Mouse (Mus musculus): ENCODE results near the gene Col4a3bp. TPM values are rescaled to one million over a fixed set of nuclear protein-coding genes. Genes with fewer than 3 reads are reported as not detected.

Gene Col4a3bp
- total RNA-seq, 1 experiment, result 23.6 TPM

DNA sequence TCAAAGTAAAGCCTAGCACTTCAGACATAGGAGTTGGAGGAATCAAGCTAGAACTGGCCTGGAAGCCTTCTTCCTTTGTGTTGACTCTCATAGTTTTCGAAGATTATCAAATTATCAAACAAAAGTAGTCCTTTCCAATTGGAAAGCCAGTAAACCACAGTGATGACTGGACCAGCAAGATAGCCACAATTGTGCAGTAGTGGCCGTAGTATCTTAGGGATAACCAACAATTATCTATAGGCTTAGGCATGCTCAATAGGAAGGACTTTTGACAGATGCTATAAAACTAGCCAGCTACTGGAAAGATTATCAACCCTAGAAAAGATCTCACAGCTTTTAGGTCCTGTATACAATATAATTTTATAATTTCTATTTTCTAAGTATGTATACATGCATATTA, 41.8 kb downstream of the Col4a3bp start:
- H3K4me1 ChIP-seq (ENCODE audit: control insufficient read depth in 2 of 2, insufficient read depth in 2 of 2, low read length in 2 of 2, poor library complexity in 1 of 2), result no peaks in the 10 kb centered on the region
- H3K4me3 ChIP-seq (ENCODE audit: insufficient read depth in 1 of 2, low read depth in 1 of 2, low read length in 2 of 2, poor library complexity in 1 of 2, severe bottlenecking in 1 of 2), result no peak overlapping the region
- TF ChIP-seq HCFC1 (IDR thresholded peaks at IDR 0.05; ENCODE audit: borderline replicate concordance, insufficient read depth, low read length), result no peak
- no peak for TF ChIP-seq CHD2 (IDR thresholded peaks at IDR 0.05; ENCODE audit: low read depth, low read length)
- no peak for TF ChIP-seq MAFK (IDR thresholded peaks at IDR 0.05; ENCODE audit: insufficient read depth, low read depth, low read length)
- TF ChIP-seq ZNF384 (IDR thresholded peaks at IDR 0.05; ENCODE audit: low read depth, low read length), result no peak
- no peak for TF ChIP-seq ZC3H11A (IDR thresholded peaks at IDR 0.05; ENCODE audit: borderline replicate concordance, low read depth, low read length)
- H3K9ac ChIP-seq (ENCODE audit: insufficient read depth, low read depth, low read length, poor library complexity, severe bottlenecking), result no peak overlapping the region
- no peaks in the 10 kb centered on the region for H3K36me3 ChIP-seq (ENCODE audit: control insufficient read depth, insufficient read depth, low read length, poor library complexity, severe bottlenecking)
- in situ Hi-C loops (cut with MboI; ENCODE audit: low sequenced_read_pairs in 2 of 2, unreplicated experiment in 2 of 2), result no loop called here
- H3K9me3 ChIP-seq (ENCODE audit: control insufficient read depth, insufficient read depth, low read depth, low read length), result no peaks in the 10 kb centered on the region
- no peak for DNase-seq (ENCODE audit: low read depth, low spot score)
- H3K27ac ChIP-seq (ENCODE audit: insufficient read depth, low read depth, low read length, poor library complexity, severe bottlenecking), result no peak overlapping the region

DNA sequence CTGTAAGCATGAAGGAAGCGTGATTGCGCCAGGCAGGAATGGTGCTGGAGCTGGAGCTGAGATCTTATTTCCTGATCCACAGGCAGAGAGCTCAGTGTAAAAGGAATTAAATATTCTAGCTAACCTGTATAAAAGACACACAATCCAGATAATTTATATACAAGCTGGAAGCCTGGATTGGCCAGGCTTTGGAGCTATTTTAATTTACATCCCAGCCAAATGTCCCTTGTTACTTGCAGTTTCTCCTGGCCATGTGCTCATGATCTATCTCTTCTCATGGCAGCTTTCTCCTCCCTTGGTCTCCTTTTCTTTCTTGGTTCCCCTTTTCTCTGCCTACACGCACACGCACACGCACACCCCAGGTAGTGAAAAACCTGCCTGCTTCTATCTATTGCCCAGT, 44.1 kb downstream of the Col4a3bp start:
- H3K9me3 ChIP-seq (ENCODE audit: control insufficient read depth, insufficient read depth, low read depth, low read length), result no peaks in the 10 kb centered on the region

DNA sequence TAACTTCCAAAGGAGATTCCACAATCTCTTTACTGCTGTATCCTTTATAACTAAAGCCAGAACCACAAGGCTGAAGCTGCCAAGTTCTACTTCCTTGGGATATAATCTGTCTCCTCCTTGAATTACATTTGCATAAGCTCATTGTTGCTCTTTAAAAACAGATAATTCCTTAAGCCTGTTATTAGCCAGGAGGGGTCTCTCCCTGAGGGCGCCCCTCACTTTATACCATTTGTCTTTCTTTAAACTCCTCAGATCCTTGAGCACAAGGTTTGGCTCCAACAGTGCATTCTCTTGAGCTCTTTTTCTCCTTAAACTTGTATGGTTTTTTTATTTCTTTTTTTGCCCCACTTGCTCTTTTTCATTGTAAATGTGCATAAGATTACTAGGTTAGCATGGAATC, 46.2 kb downstream of the Col4a3bp start:
- no peak for TF ChIP-seq HCFC1 (IDR thresholded peaks at IDR 0.05; ENCODE audit: borderline replicate concordance, insufficient read depth, low read length)
- no peak for TF ChIP-seq ZC3H11A (IDR thresholded peaks at IDR 0.05; ENCODE audit: borderline replicate concordance, low read depth, low read length)
- TF ChIP-seq ZNF384 (IDR thresholded peaks at IDR 0.05; ENCODE audit: low read depth, low read length), result no peak
- no peak for TF ChIP-seq CHD2 (IDR thresholded peaks at IDR 0.05; ENCODE audit: low read depth, low read length)
- no peak for TF ChIP-seq MAFK (IDR thresholded peaks at IDR 0.05; ENCODE audit: insufficient read depth, low read depth, low read length)
- H3K9me3 ChIP-seq (ENCODE audit: control insufficient read depth, insufficient read depth, low read depth, low read length), result no peaks in the 10 kb centered on the region
- H3K27ac ChIP-seq (ENCODE audit: insufficient read depth, low read depth, low read length, poor library complexity, severe bottlenecking), result no peak overlapping the region
- no peak overlapping the region for H3K9ac ChIP-seq (ENCODE audit: insufficient read depth, low read depth, low read length, poor library complexity, severe bottlenecking)
- no peak overlapping the region for H3K4me3 ChIP-seq (ENCODE audit: insufficient read depth in 1 of 2, low read depth in 1 of 2, low read length in 2 of 2, poor library complexity in 1 of 2, severe bottlenecking in 1 of 2)
- no peak for DNase-seq (ENCODE audit: low read depth, low spot score)
- in situ Hi-C loops (cut with MboI; ENCODE audit: low sequenced_read_pairs in 2 of 2, unreplicated experiment in 2 of 2), result no loop called here
- H3K36me3 ChIP-seq (ENCODE audit: control insufficient read depth, insufficient read depth, low read length, poor library complexity, severe bottlenecking), result no peaks in the 10 kb centered on the region
- H3K4me1 ChIP-seq (ENCODE audit: control insufficient read depth in 2 of 2, insufficient read depth in 2 of 2, low read length in 2 of 2, poor library complexity in 1 of 2), result no peaks in the 10 kb centered on the region

More for the DNA sequence above, 44.1 kb downstream of the Col4a3bp start:
- Histone ChIP-seq H3K27ac (ENCODE audit: insufficient read depth, low read depth, low read length, poor library complexity, severe bottlenecking) (no peak overlapping the region), H3K9ac (ENCODE audit: insufficient read depth, low read depth, low read length, poor library complexity, severe bottlenecking) (no peak overlapping the region), H3K4me3 (ENCODE audit: insufficient read depth in 1 of 2, low read depth in 1 of 2, low read length in 2 of 2, poor library complexity in 1 of 2, severe bottlenecking in 1 of 2) (no peak overlapping the region), H3K4me1 (ENCODE audit: control insufficient read depth in 2 of 2, insufficient read depth in 2 of 2, low read length in 2 of 2, poor library complexity in 1 of 2) (no peaks in the 10 kb centered on the region), H3K36me3 (ENCODE audit: control insufficient read depth, insufficient read depth, low read length, poor library complexity, severe bottlenecking) (no peaks in the 10 kb centered on the region)
- in situ Hi-C loops (cut with MboI; ENCODE audit: low sequenced_read_pairs in 2 of 2, unreplicated experiment in 2 of 2), result no loop called here
- DNase-seq (ENCODE audit: low read depth, low spot score), result no peak
- no peak for TF ChIP-seq CHD2 (IDR thresholded peaks at IDR 0.05; ENCODE audit: low read depth, low read length)
- no peak for TF ChIP-seq ZNF384 (IDR thresholded peaks at IDR 0.05; ENCODE audit: low read depth, low read length)
- no peak for TF ChIP-seq HCFC1 (IDR thresholded peaks at IDR 0.05; ENCODE audit: borderline replicate concordance, insufficient read depth, low read length)
- TF ChIP-seq ZC3H11A (IDR thresholded peaks at IDR 0.05; ENCODE audit: borderline replicate concordance, low read depth, low read length), result no peak
- TF ChIP-seq MAFK (IDR thresholded peaks at IDR 0.05; ENCODE audit: insufficient read depth, low read depth, low read length), result no peak

DNA sequence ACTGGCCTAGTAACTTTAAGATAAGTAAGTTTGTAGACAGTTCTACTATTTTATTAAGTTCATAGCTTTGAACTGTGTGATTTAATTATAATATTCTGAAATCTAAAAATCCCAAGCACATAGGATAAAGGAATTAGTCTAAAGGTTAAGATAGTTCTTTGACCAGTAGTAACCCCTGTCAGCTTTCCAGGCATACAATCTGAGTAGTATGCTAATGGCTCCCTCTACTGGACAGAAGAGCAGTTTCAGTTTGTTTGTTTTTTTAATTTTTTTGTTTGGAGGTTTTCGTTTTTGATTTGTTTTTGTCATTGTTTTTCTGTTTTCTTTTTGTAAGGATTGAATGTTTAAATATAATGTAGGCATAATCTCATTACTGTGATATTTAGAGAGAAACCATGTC, 51.2 kb downstream of the Col4a3bp start:
- in situ Hi-C loops (cut with MboI; ENCODE audit: low sequenced_read_pairs in 2 of 2, unreplicated experiment in 2 of 2), result no loop called here
- no peaks in the 10 kb centered on the region for H3K9me3 ChIP-seq (ENCODE audit: control insufficient read depth, insufficient read depth, low read depth, low read length)
- no peak overlapping the region for H3K27ac ChIP-seq (ENCODE audit: insufficient read depth, low read depth, low read length, poor library complexity, severe bottlenecking)
- H3K4me1 ChIP-seq (ENCODE audit: control insufficient read depth in 2 of 2, insufficient read depth in 2 of 2, low read length in 2 of 2, poor library complexity in 1 of 2), result no peaks in the 10 kb centered on the region
- TF ChIP-seq ZC3H11A (IDR thresholded peaks at IDR 0.05; ENCODE audit: borderline replicate concordance, low read depth, low read length) (peak; percentile 66; the same call in 1 of the 2 replicates), MAFK (IDR thresholded peaks at IDR 0.05; ENCODE audit: insufficient read depth, low read depth, low read length) (no peak), ZNF384 (IDR thresholded peaks at IDR 0.05; ENCODE audit: low read depth, low read length) (peak; percentile 79)
- DNase-seq (ENCODE audit: low read depth, low spot score), result peak; percentile 12
- no peaks in the 10 kb centered on the region for H3K36me3 ChIP-seq (ENCODE audit: control insufficient read depth, insufficient read depth, low read length, poor library complexity, severe bottlenecking)
- H3K4me3 ChIP-seq (ENCODE audit: insufficient read depth in 1 of 2, low read depth in 1 of 2, low read length in 2 of 2, poor library complexity in 1 of 2, severe bottlenecking in 1 of 2), result no peak overlapping the region
- H3K9ac ChIP-seq (ENCODE audit: insufficient read depth, low read depth, low read length, poor library complexity, severe bottlenecking), result no peak overlapping the region

DNA sequence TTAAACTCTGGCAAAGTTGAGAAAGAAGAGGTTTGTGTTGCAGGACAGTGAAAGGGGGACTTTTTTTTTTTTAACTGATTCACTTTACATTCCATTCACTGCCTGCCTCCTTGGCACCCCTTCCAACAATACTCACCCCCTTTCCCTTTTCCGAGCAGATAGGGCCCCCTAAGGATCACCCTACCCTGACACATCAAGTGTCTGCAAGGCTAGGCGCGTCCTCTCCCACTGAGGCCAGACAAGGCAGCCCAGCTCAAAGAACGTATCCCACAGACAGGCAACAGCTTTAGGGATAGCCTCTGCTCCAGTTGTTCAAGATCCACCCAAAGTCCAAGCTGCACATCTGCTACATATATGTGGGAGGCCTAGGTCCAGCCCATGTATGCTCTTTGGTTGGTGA, 51.7 kb downstream of the Col4a3bp start:
- Histone ChIP-seq H3K4me3 (ENCODE audit: insufficient read depth in 1 of 2, low read depth in 1 of 2, low read length in 2 of 2, poor library complexity in 1 of 2, severe bottlenecking in 1 of 2) (no peak overlapping the region), H3K4me1 (ENCODE audit: control insufficient read depth in 2 of 2, insufficient read depth in 2 of 2, low read length in 2 of 2, poor library complexity in 1 of 2) (no peaks in the 10 kb centered on the region), H3K9me3 (ENCODE audit: control insufficient read depth, insufficient read depth, low read depth, low read length) (no peaks in the 10 kb centered on the region), H3K27ac (ENCODE audit: insufficient read depth, low read depth, low read length, poor library complexity, severe bottlenecking) (no peak overlapping the region), H3K36me3 (ENCODE audit: control insufficient read depth, insufficient read depth, low read length, poor library complexity, severe bottlenecking) (no peaks in the 10 kb centered on the region), H3K9ac (ENCODE audit: insufficient read depth, low read depth, low read length, poor library complexity, severe bottlenecking) (no peak overlapping the region)
- no peak for DNase-seq (ENCODE audit: low read depth, low spot score)
- TF ChIP-seq MAFK (IDR thresholded peaks at IDR 0.05; ENCODE audit: insufficient read depth, low read depth, low read length), result no peak
- no peak for TF ChIP-seq CHD2 (IDR thresholded peaks at IDR 0.05; ENCODE audit: low read depth, low read length)
- TF ChIP-seq HCFC1 (IDR thresholded peaks at IDR 0.05; ENCODE audit: borderline replicate concordance, insufficient read depth, low read length), result no peak
- TF ChIP-seq ZNF384 (IDR thresholded peaks at IDR 0.05; ENCODE audit: low read depth, low read length), result no peak
- no peak for TF ChIP-seq ZC3H11A (IDR thresholded peaks at IDR 0.05; ENCODE audit: borderline replicate concordance, low read depth, low read length)
- in situ Hi-C loops (cut with MboI; ENCODE audit: low sequenced_read_pairs in 2 of 2, unreplicated experiment in 2 of 2), result no loop called here
